Mouse (Mus musculus) neural tube, embryonic 11.5 days (tissue): ENCODE measurements at regions not wholly inside any gene's neighbourhood (a gene's known extent, or its start where the extent isn't known, plus 50 kb on each side); places are given as distances from the start of the nearest gene placed in this dataset.

Experiments used
- ATAC-seq: fragments of 200-750 bp; cut with Nextera tagmentation; 2 replicates; pipeline ENCODE4 v1.8.0; 2017; ENCODE audit warnings: moderate number of reproducible peaks, mild to moderate bottlenecking, moderate TSS enrichment, moderate library complexity; ENCODE audit not compliant: insufficient read depth, low FRiP score, low TSS enrichment
- DNase-seq: peaks from one replicate; pipeline ENCODE4 v3.0.0-alpha.2; 2015; ENCODE audit warnings: low spot score
- H3K27ac ChIP-seq: fragments of 300-500 bp; sonication (generic); 2 replicates; pipeline ENCODE4 v1.5.1; 2014; ENCODE audit warnings: low read depth, mild to moderate bottlenecking, low read length
- H3K27me3 ChIP-seq: fragments of 300-500 bp; sonication (generic); 2 replicates; pipeline ENCODE4 v1.6.1; 2014; ENCODE audit warnings: mild to moderate bottlenecking, low read length, mixed read lengths; ENCODE audit not compliant: control insufficient read depth, insufficient read depth
- H3K36me3 ChIP-seq: fragments of 300-500 bp; sonication (generic); 2 replicates; pipeline ENCODE4 v1.6.1; 2014; ENCODE audit warnings: mild to moderate bottlenecking, low read length, moderate library complexity, mixed read lengths; ENCODE audit not compliant: control insufficient read depth, insufficient read depth
- H3K4me1 ChIP-seq: fragments of 300-500 bp; sonication (generic); 2 replicates; pipeline ENCODE4 v1.6.1; 2014; ENCODE audit warnings: low read length, mixed read lengths; ENCODE audit not compliant: control insufficient read depth, insufficient read depth
- H3K4me2 ChIP-seq: fragments of 300-500 bp; sonication (generic); 2 replicates; pipeline ENCODE4 v1.6.1; 2014; ENCODE audit warnings: low read depth, mild to moderate bottlenecking, moderate library complexity
- H3K4me3 ChIP-seq: fragments of 300-500 bp; sonication (generic); 2 replicates; pipeline ENCODE4 v1.5.1; 2014; ENCODE audit warnings: low read depth, low read length
- H3K9ac ChIP-seq: fragments of 300-500 bp; sonication (generic); 2 replicates; pipeline ENCODE4 v1.6.1; 2014; ENCODE audit warnings: mild to moderate bottlenecking, low read length
- H3K9me3 ChIP-seq: fragments of 300-500 bp; sonication (generic); 2 replicates; pipeline ENCODE4 v1.6.1; 2016; ENCODE audit warnings: low read length; ENCODE audit not compliant: control insufficient read depth
- WGBS: fragments of 180-500 bp; shearing (Covaris S2); extraction: QIAGEN DNeasy Blood & Tissue Kit; methylation state at CpG from one replicate; pipeline ENCODE4 v1.1.7; 2014; 5-methylcytosine and 5-hydroxymethylcytosine counted together

GRCm38 (mm10) chr12:28380203-28380602, 172.0 kb downstream of the Dcdc2c start:
- ATAC-seq (no peak), DNase-seq (no peak)
- Histone ChIP-seq H3K4me2 (no peak overlapping the region), H3K27me3 (no peaks in the 10 kb centered on the region), H3K9ac (no peak overlapping the region), H3K4me1 (peaks cover 9% of the 10 kb centered on the region), H3K27ac (no peak overlapping the region), H3K4me3 (no peak overlapping the region), H3K36me3 (no peaks in the 10 kb centered on the region), H3K9me3 (no peaks in the 10 kb centered on the region)
- 60% methylated on average over 3 of the region's 3 CpGs for WGBS

DNA sequence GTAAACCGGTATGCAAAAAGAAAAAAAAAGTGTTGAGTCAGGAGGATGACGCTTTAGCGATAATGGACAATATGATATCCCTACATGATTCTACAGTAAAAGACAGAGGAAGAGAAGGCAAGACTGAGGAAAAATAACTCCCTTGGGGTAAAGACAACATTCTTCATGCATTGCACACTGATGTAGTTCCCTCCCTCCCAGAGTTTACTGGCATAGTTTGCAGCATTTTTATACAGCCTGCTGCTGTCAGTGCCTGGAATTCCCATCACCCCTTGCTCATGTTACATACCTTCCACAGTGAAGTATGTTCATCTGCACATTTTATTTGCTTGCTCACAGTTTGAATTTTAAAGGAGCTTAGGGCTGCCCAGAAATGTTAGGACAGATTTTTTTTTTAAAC, 174.2 kb downstream of the Dcdc2c start:
- no peak overlapping the region for H3K4me2 ChIP-seq
- no peaks in the 10 kb centered on the region for H3K9me3 ChIP-seq
- H3K36me3 ChIP-seq = no peaks in the 10 kb centered on the region
- ATAC-seq (no peak), DNase-seq (no peak)
- H3K4me1 ChIP-seq = peaks cover 9% of the 10 kb centered on the region
- H3K27ac ChIP-seq = no peak overlapping the region
- no peak overlapping the region for H3K9ac ChIP-seq
- WGBS = 87% methylated on average over 3 of the region's 3 CpGs
- no peak overlapping the region for H3K4me3 ChIP-seq
- no peaks in the 10 kb centered on the region for H3K27me3 ChIP-seq

GRCm38 (mm10) chr12:28377373-28377772, 174.8 kb downstream of the Dcdc2c start:
- 66% methylated on average over 4 of the region's 4 CpGs for WGBS
- H3K9ac ChIP-seq = no peak overlapping the region
- peaks cover 9% of the 10 kb centered on the region for H3K4me1 ChIP-seq
- ATAC-seq (no peak), DNase-seq (no peak)
- H3K27me3 ChIP-seq = no peaks in the 10 kb centered on the region
- no peak overlapping the region for H3K4me2 ChIP-seq
- no peaks in the 10 kb centered on the region for H3K9me3 ChIP-seq
- no peak overlapping the region for H3K27ac ChIP-seq
- H3K36me3 ChIP-seq = no peaks in the 10 kb centered on the region
- H3K4me3 ChIP-seq = no peak overlapping the region

DNA sequence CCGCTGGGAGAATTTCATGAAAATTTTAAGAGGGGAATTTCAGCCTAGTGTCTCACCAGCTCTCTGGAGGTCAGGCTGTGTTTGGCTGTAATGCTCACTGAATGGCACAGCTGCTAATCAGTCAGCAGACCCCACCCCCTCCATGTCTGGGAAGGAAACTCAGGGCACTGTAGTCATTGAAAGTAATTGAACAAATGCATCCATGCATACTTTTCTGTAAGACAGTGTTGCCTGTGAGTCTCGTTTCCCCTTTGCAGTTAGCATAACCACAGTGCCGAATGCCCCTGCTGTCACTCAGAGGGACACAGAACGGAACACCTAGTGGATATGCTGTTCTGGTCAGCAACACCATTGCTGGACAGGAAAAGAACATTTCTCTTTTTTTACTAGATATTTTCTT, 175.4 kb downstream of the Dcdc2c start:
- no peak overlapping the region for H3K9ac ChIP-seq
- WGBS = 66% methylated on average over 4 of the region's 4 CpGs
- no peaks in the 10 kb centered on the region for H3K36me3 ChIP-seq
- ATAC-seq (peak; percentile 27; the same call in 1 of the 2 replicates), DNase-seq (peak; percentile 33)
- H3K9me3 ChIP-seq = no peaks in the 10 kb centered on the region
- no peak overlapping the region for H3K4me2 ChIP-seq
- no peak overlapping the region for H3K27ac ChIP-seq
- H3K27me3 ChIP-seq = no peaks in the 10 kb centered on the region
- no peak overlapping the region for H3K4me3 ChIP-seq
- H3K4me1 ChIP-seq = peaks cover 9% of the 10 kb centered on the region

DNA sequence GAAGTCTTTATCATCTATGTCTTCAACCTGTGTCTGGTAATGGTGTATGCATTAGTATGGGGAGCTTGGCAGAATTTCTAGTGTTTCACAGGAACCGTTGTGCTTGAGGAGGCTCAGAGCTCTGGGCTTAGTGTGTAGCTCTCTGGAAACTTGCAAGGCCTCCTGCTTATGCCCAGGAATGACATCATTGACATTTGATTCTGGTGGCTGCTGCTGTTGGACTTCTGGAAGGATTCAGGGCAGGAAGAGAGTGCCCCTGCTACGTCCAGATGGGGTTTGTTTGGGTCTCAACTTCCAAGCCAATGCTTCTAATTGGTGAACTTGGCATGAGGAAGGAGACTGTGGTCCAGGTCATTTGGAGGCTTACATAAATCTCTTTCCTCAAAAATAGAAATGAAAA, 186.9 kb downstream of the Dcdc2c start:
- no peak overlapping the region for H3K4me3 ChIP-seq
- DNase-seq (no peak), ATAC-seq (no peak)
- no peaks in the 10 kb centered on the region for H3K4me1 ChIP-seq
- 77% methylated on average over 2 of the region's 2 CpGs for WGBS
- no peaks in the 10 kb centered on the region for H3K9me3 ChIP-seq
- H3K27ac ChIP-seq = no peak overlapping the region
- no peaks in the 10 kb centered on the region for H3K27me3 ChIP-seq
- no peaks in the 10 kb centered on the region for H3K36me3 ChIP-seq
- H3K4me2 ChIP-seq = no peak overlapping the region
- H3K9ac ChIP-seq = no peak overlapping the region

- Histone ChIP-seq H3K4me1 (no peaks in the 10 kb centered on the region), H3K36me3 (no peaks in the 10 kb centered on the region), H3K4me3 (no peak overlapping the region), H3K4me2 (no peak overlapping the region), H3K27ac (no peak overlapping the region), H3K9me3 (no peaks in the 10 kb centered on the region), H3K9ac (no peak overlapping the region), H3K27me3 (no peaks in the 10 kb centered on the region)
- no peak for ATAC-seq
- no peak for DNase-seq
- WGBS = 55% methylated on average over 7 of the region's 7 CpGs
Observed at GRCm38 (mm10) chr12:28358737-28359333, 193.4 kb downstream of the Dcdc2c start.

GRCm38 (mm10) chr12:28357764-28358163, 194.4 kb downstream of the Dcdc2c start:
- no peak for ATAC-seq

DNA sequence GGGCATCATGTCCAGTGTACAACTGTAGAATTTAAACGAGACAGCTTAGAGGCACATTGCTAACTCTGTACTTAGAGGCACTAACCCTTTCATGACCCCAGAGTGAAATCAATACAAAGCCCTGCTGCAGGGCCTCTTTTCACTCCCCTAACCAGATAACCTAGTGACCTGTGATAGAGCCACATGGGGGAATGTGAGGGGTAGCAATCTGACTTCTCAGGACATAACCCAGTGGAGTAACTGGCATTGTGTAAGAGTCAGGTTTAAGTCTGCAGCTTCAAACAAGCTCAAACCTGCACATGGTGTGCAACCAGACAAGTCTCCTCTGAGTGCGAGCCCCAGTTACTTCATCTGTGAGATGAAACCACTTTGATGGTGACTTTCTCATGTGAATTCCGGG, 199.1 kb downstream of the Dcdc2c start:
- no peaks in the 10 kb centered on the region for H3K36me3 ChIP-seq
- no peaks in the 10 kb centered on the region for H3K9me3 ChIP-seq
- H3K9ac ChIP-seq = no peak overlapping the region
- 67% methylated on average over 3 of the region's 3 CpGs for WGBS
- DNase-seq (peak; percentile 11), ATAC-seq (no peak)
- no peak overlapping the region for H3K4me3 ChIP-seq
- no peaks in the 10 kb centered on the region for H3K27me3 ChIP-seq
- H3K4me2 ChIP-seq = no peak overlapping the region
- no peaks in the 10 kb centered on the region for H3K4me1 ChIP-seq
- no peak overlapping the region for H3K27ac ChIP-seq

More at GRCm38 (mm10) chr12:28357764-28358163, 194.4 kb downstream of the Dcdc2c start:
- Histone ChIP-seq H3K9ac (no peak overlapping the region), H3K4me2 (no peak overlapping the region), H3K4me1 (no peaks in the 10 kb centered on the region), H3K4me3 (no peak overlapping the region), H3K36me3 (no peaks in the 10 kb centered on the region), H3K27me3 (no peaks in the 10 kb centered on the region), H3K9me3 (no peaks in the 10 kb centered on the region), H3K27ac (no peak overlapping the region)
- WGBS = 90% methylated on average over 10 of the region's 10 CpGs
- no peak for DNase-seq

- Histone ChIP-seq H3K27me3 (no peaks in the 10 kb centered on the region), H3K36me3 (no peaks in the 10 kb centered on the region), H3K9me3 (no peaks in the 10 kb centered on the region), H3K27ac (no peak overlapping the region), H3K9ac (no peak overlapping the region), H3K4me1 (no peaks in the 10 kb centered on the region), H3K4me3 (no peak overlapping the region), H3K4me2 (no peak overlapping the region)
- WGBS = 91% methylated on average over 3 of the region's 3 CpGs
- no peak for DNase-seq
- ATAC-seq = no peak
Observed at GRCm38 (mm10) chr12:28352571-28352970, 199.6 kb downstream of the Dcdc2c start.
